Comparison of ENCODE assay signal across 13 mouse cellular contexts in the genomic region with DNA sequence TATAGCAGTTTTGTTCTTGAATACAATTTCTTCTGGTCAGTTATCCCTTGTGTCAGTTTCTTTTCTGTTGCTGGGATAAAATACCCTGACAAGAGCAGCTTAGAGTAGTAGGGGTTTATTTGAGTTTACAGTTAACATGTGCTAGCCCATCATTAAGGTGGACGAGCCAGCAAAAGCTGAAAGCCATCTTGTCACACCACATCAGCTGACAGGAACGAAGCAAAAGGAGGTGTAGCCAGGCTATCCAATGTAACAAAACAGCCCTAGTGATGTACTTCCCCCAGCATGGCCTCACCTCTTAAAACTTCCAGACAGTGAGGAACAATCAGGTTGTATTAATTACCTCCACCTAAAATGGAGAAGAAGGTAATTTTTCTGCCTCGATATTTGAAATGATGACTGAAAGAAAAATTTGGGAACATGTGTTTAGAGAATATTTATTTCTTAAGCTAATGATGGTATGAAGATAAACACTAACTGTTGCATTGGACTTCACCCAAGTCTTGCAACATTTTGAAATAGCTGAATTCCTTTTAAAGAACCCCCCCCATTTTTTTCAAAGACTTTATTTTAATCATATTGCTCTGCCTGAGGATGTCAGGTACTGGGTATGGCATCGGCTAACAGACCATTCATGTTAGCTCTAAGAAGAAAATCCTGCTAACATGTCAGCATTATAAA.
"Had no signal": no experiment of that assay in that cellular context is flagged by ENCODE, and none has a peak within 500 bp of the region (broad histone marks: within the 10 kb centered on the region; RNA-seq: fewer than 3 reads in every experiment).

No protein-coding gene starts in this region.

- H3K27me3 ChIP-seq: kidney, embryonic 15.5 days; limb, embryonic 13.5 days; liver, embryonic 15.5 days; midbrain, embryonic 12.5 days; stomach, embryonic 15.5 days had no signal

- H3K4me1 ChIP-seq: liver, embryonic 15.5 days; stomach, embryonic 15.5 days had no signal

- DNase-seq: kidney, adult 2 months; kidney, postnatal 14 days; left cerebral cortex, postnatal 4 days; right cerebral cortex, postnatal 14 days; thymus, adult 2 months; thymus, postnatal 25 days had no signal

- H3K27ac ChIP-seq: kidney, embryonic 15.5 days; limb, embryonic 13.5 days; liver, embryonic 15.5 days; midbrain, embryonic 12.5 days; stomach, embryonic 15.5 days had no signal

- ATAC-seq: intestine, embryonic 16.5 days had no signal

- H3K4me3 ChIP-seq: kidney, embryonic 15.5 days; limb, embryonic 13.5 days; liver, embryonic 15.5 days; midbrain, embryonic 12.5 days; stomach, embryonic 15.5 days had no signal

- H3K9ac ChIP-seq: kidney, embryonic 15.5 days; limb, embryonic 13.5 days; liver, embryonic 15.5 days; midbrain, embryonic 12.5 days; stomach, embryonic 15.5 days had no signal

- H3K36me3 ChIP-seq: kidney, embryonic 15.5 days; limb, embryonic 13.5 days; liver, embryonic 15.5 days; midbrain, embryonic 12.5 days; stomach, embryonic 15.5 days had no signal

- H3K9me3 ChIP-seq: kidney, embryonic 15.5 days; limb, embryonic 13.5 days; liver, embryonic 15.5 days; midbrain, embryonic 12.5 days; stomach, embryonic 15.5 days had no signal

- H3K4me2 ChIP-seq: kidney, embryonic 15.5 days; limb, embryonic 13.5 days; liver, embryonic 11.5 days; liver, embryonic 15.5 days; midbrain, embryonic 12.5 days; stomach, embryonic 15.5 days had no signal
